Mouse (Mus musculus): Measurements from ENCODE around the gene Creld1. TPM values are rescaled to one million over a fixed set of nuclear protein-coding genes. Genes with fewer than 3 reads are reported as not detected.

The Creld1 gene
- total and polyA plus RNA-seq, 3 experiments: 3.4 to 12.9 (median 4.3) TPM

- H3K36me3 ChIP-seq (replicated peaks in 1 of 2; ENCODE audit: control insufficient read depth in 1 of 2, insufficient read depth in 1 of 2, low read length in 1 of 2): no peaks in the 10 kb centered on the region
- no peak for DNase-seq (ENCODE audit: extremely low read depth)
- no peak within 1 kb of the TSS for H3K4me2 ChIP-seq (ENCODE audit: insufficient read depth, low read depth, poor library complexity, severe bottlenecking)
- dilution Hi-C loops (cut with MboI; ENCODE audit: extremely low pct_ligation_motif_present, extremely low pct_unique_long_range_greater_than_20kb, low sequenced_read_pairs): no loop called here
- H3K4me3 ChIP-seq (replicated peaks in 1 of 3; ENCODE audit: low read depth in 2 of 3, low read length in 2 of 3, poor library complexity in 1 of 3): no peak within 1 kb of the TSS
- H3K9me3 ChIP-seq (replicated peaks; ENCODE audit: low read length): no peaks in the 10 kb centered on the region
- no peak within 1 kb of the TSS for H3K9ac ChIP-seq (ENCODE audit: insufficient read depth, low read depth)
- peaks cover 45% of the 10 kb centered on the region for H3K27me3 ChIP-seq (replicated peaks)
- in situ Hi-C loops (cut with MboI; ENCODE audit: low pct_ligation_motif_present, low pct_unique_long_range_greater_than_20kb, low sequenced_read_pairs): no loop called here
- no peaks in the 10 kb centered on the region for H3K79me2 ChIP-seq (replicated peaks; ENCODE audit: control insufficient read depth, extremely low read depth, insufficient read depth, poor library complexity, severe bottlenecking)
- peaks cover 4 to 11% of the 10 kb centered on the region in 2 experiments; a peak in 3 of 4 replicates for H3K4me1 ChIP-seq (ENCODE audit: control insufficient read depth in 1 of 2, insufficient read depth in 2 of 2)
- H3K27ac ChIP-seq (ENCODE audit: insufficient read depth, low read depth): no peak within 1 kb of the TSS
- TF ChIP-seq POLR2AphosphoS2 (IDR thresholded peaks at IDR 0.05; ENCODE audit: low read depth, low read length) (no peak), MAFK (IDR thresholded peaks at IDR 0.05; ENCODE audit: insufficient replicate concordance, low read length) (no peak), MEF2A (IDR thresholded peaks at IDR 0.05; ENCODE audit: borderline replicate concordance, low read depth, low read length) (no peak), MAX (IDR thresholded peaks at IDR 0.05; ENCODE audit: low read length) (no peak), JUND (conservative IDR thresholded peaks at IDR 0.05; ENCODE audit: low read depth, low read length) (no peak), ZKSCAN1 (IDR thresholded peaks at IDR 0.05; ENCODE audit: borderline replicate concordance, low read depth, low read length) (no peak), E2F4 (IDR thresholded peaks at IDR 0.05; ENCODE audit: insufficient replicate concordance, low read depth, low read length) (no peak), RAD21 (IDR thresholded peaks at IDR 0.05; ENCODE audit: low read depth, low read length) (no peak), CHD2 (IDR thresholded peaks at IDR 0.05; ENCODE audit: low read length) (no peak), SIN3A (IDR thresholded peaks at IDR 0.05; ENCODE audit: low read length) (no peak), USF1 (IDR thresholded peaks at IDR 0.05; ENCODE audit: low read depth, low read length) (no peak), PAX5 (IDR thresholded peaks at IDR 0.05; ENCODE audit: low read length) (no peak)
Measured at GRCm38 (mm10) chr6:113471297-113471936, 11.7 kb upstream of the Creld1 start, which contains the start of gene Il17rc. Il17rc (plus strand) TSS chr6:113471427.

- Histone ChIP-seq H3K79me2 (replicated peaks; ENCODE audit: control insufficient read depth, extremely low read depth, insufficient read depth, poor library complexity, severe bottlenecking) (no peaks in the 10 kb centered on the region), H3K4me1 (ENCODE audit: control insufficient read depth in 1 of 2, insufficient read depth in 2 of 2) (peaks cover 4 to 11% of the 10 kb centered on the region in 2 experiments; a peak in 3 of 4 replicates), H3K36me3 (replicated peaks in 1 of 2; ENCODE audit: control insufficient read depth in 1 of 2, insufficient read depth in 1 of 2, low read length in 1 of 2) (no peaks in the 10 kb centered on the region), H3K9me3 (replicated peaks; ENCODE audit: low read length) (no peaks in the 10 kb centered on the region), H3K27me3 (replicated peaks) (peaks cover 52% of the 10 kb centered on the region), H3K4me3 (replicated peaks in 1 of 3; ENCODE audit: low read depth in 2 of 3, low read length in 2 of 3, poor library complexity in 1 of 3) (no peak overlapping the region), H3K27ac (ENCODE audit: insufficient read depth, low read depth) (no peak overlapping the region), H3K9ac (ENCODE audit: insufficient read depth, low read depth) (no peak overlapping the region), H3K4me2 (ENCODE audit: insufficient read depth, low read depth, poor library complexity, severe bottlenecking) (no peak overlapping the region)
- TF ChIP-seq USF1 (IDR thresholded peaks at IDR 0.05; ENCODE audit: low read depth, low read length): no peak
- no peak for TF ChIP-seq UBTF (IDR thresholded peaks at IDR 0.05; ENCODE audit: low read depth, low read length)
- TF ChIP-seq EP300 (IDR thresholded peaks at IDR 0.05; ENCODE audit: low read length): no peak
- TF ChIP-seq E2F4 (IDR thresholded peaks at IDR 0.05; ENCODE audit: insufficient replicate concordance, low read depth, low read length): no peak
- TF ChIP-seq CHD2 (IDR thresholded peaks at IDR 0.05; ENCODE audit: low read length): no peak
- TF ChIP-seq JUND (conservative IDR thresholded peaks at IDR 0.05; ENCODE audit: low read depth, low read length): no peak
- no peak for TF ChIP-seq SMC3 (IDR thresholded peaks at IDR 0.05; ENCODE audit: low read depth, low read length)
- TF ChIP-seq POLR2AphosphoS2 (IDR thresholded peaks at IDR 0.05; ENCODE audit: low read depth, low read length): no peak
- no peak for TF ChIP-seq ELF1 (IDR thresholded peaks at IDR 0.05; ENCODE audit: low read depth, low read length)
- no peak for TF ChIP-seq MAX (IDR thresholded peaks at IDR 0.05; ENCODE audit: low read length)
- no peak for TF ChIP-seq TBP (conservative IDR thresholded peaks at IDR 0.05; ENCODE audit: low read depth, low read length)
- in situ Hi-C loops (cut with MboI; ENCODE audit: low pct_ligation_motif_present, low pct_unique_long_range_greater_than_20kb, low sequenced_read_pairs) (no loop called here), dilution Hi-C loops (cut with MboI; ENCODE audit: extremely low pct_ligation_motif_present, extremely low pct_unique_long_range_greater_than_20kb, low sequenced_read_pairs) (no loop called here)
- no peak for DNase-seq (ENCODE audit: extremely low read depth)
Measured at GRCm38 (mm10) chr6:113472061-113472460, 11.0 kb upstream of the Creld1 start.

Data from CH12.LX (cell line).